Mouse (Mus musculus): ENCODE results near the gene Syt17.
"Not testable (repeated sequence)": the region's sequence is repeated elsewhere in the genome, so short reads cannot be mapped to it uniquely, and the experiment has no call there.

The Syt17 gene

DNA sequence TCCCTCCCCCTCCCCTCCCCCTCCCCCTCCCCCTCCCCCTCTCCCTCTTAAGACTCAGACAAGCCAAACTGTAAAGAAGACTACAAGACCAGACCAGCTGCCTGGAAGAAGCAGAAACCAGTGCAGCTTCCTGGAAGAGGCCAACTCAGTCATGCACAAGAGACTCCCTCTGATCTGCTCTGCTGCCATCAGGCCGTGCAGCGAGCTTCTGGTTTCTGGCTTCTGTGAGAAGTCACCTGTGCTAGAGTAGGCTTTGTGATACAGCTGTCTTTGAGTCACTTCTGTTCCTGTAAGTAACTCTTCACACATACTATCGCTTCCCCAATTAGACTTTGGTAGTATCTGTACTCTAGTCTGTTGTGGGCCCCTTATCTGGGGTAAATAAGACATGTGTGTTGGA is 68.0 kb downstream of the Syt17 start:
- DNase-seq (ENCODE audit: extremely low read depth, low read depth, low spot score): no peak

GRCm38 (mm10) chr7:118376590-118376989 is 71.4 kb downstream of the Syt17 start:
- no peak for DNase-seq (ENCODE audit: extremely low read depth, low read depth, low spot score)

DNA sequence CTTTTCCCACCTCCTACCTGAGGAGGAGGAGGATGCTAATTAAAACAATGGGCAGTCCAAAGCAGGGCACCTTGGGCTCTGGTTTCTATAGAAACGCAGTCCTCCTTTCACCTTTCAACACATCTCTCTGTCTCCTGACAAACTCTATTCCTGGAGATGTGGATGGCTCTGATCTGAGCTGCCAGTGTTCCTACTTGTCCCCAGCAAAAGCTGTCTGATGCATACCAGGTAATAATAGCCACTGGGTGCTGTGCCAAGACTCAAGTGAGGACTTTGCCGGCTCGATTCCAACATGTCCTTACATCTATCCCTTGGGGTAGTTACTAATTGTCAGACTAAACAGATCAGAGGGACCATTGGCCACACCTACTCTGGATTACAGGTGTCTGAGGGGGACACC is 72.7 kb downstream of the Syt17 start:
- no peak for DNase-seq (ENCODE audit: extremely low read depth, low read depth, low spot score)

DNA sequence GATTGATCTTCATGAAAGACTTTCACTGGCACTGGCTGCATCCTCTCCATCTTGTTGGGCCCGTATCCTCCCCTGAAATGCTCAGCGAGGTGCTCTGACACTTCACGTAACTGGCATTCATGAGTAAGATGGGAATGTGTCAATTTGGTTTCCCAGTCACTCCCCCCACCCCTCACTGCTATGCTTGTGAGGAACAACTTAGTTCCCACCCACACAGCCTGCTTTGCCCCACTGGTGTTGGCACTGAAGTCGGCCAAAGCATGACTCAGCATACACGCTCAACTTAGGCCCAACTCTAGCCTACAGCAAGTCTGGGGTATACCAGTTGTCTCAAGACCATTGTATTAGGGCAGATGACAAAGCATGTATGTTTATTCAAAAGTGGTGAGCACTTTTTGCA is 76.7 kb downstream of the Syt17 start:
- DNase-seq (ENCODE audit: extremely low read depth, low read depth, low spot score): no peak

DNA sequence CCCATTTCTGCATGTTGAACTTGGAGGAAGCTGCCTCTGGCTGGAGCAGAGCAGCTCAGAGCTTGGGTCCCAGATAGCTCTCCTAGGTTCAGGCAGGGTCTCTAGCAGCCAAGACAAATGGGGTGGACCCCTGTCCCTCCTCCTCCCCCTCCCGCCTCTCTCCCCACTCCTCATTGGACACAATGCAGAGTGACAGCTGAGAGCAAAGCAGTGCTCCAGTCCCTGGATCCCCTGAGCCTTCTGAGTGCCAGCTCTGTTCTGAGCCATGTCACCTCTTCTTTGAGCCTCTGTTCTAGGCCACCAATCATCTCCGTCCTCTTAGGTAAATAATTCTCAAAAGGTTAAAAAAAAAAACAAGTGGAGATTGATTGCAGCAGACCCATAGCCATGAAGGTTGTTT is 78.3 kb downstream of the Syt17 start:
- no peak for DNase-seq (ENCODE audit: extremely low read depth, low read depth, low spot score)

DNA sequence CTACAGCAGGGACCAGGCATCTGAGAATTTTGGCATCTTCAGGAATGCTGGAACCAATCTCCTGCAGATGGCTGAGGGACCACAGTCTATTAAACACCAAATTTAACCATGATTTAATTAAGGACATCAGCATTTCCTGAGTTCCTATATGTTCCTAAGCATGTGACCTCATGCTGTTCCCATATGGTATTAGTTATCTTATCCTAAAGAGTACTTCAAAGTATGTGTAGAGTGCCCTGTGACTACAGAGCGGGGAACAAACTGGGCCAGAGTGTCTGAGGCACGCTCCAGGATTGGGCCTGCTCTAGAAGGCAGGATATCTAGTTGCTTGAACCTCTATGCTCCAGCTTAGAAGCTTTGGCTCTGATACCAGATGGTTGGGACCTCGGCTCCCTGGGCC is 82.1 kb downstream of the Syt17 start:
- no peak for DNase-seq (ENCODE audit: extremely low read depth, low read depth, low spot score)

DNA sequence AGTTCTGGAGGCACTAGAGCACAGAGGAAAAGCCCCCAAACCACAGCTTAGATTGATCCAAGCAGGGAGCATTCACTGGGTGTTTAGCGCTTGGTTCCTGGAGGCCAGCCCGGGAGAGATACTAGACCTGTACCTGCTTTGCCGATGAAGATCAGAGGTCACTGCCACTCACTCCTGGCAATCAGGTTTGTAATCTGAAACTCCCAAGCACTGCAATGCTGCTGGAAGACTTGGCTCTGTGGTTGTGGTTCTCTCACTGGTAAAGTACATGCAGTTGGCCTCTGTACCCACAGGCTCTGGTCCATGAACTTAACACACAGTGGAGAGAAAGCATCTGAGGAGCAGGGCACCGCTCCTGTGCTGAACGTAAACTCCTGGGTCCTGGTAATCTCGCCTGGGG is 82.8 kb downstream of the Syt17 start:
- no peak for DNase-seq (ENCODE audit: extremely low read depth, low read depth, low spot score)

- DNase-seq (ENCODE audit: extremely low read depth, low read depth, low spot score): no peak
Observed at GRCm38 (mm10) chr7:118364353-118365007, 83.5 kb downstream of the Syt17 start.

DNA sequence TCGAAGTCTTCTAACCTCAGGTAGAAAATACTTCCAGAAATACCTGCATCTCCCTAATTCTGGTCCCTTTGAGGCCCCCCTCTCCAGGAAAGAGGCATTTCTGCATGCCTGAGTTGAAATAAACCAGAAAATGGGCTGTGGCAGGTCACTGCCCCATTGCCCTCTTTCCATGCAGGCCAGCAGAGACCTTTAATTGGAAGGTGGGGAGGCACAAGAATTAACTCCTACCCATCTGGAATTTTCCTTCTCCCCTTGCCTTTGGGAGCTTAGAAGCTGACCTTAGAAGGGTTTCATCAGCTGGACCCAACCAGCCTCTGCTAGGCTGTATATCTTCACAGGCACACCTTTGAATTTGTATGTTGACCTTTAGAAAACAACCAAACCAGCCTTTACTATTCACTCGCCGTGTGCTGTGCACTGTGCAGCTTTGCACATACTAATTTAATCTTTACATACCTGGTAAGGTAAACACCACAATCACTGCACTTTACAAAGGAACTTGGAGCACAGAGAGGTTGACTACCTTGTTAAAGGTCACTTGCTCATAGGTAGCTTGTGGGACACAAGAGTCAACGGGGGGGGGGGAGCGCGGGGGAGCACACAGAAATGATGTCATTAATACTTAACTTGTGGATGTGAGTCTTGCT is 84.3 kb downstream of the Syt17 start:
- DNase-seq (ENCODE audit: extremely low read depth, low read depth, low spot score): no peak

GRCm38 (mm10) chr7:118362931-118363330 is 85.1 kb downstream of the Syt17 start:
- no peak for DNase-seq (ENCODE audit: extremely low read depth, low read depth, low spot score)

DNA sequence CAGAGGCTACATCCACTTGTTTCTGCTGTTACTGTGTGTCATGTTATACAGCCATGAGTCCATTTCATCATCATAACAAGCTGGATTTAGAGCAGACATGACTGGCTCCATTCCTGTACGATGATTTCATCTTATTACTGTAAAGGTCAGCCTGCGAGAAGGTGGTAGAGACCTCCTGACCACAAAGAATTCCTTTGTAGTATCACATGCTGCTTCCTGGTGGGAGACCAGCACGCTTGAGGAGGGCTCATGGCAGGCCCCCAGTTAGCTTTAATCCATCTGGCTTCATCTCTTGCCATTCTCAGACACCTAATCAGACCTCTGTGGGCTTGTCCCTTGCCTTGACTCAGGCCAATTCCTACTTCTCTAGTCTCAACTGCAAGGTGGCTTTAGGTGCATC is 85.8 kb downstream of the Syt17 start:
- no peak for DNase-seq (ENCODE audit: extremely low read depth, low read depth, low spot score)

DNA sequence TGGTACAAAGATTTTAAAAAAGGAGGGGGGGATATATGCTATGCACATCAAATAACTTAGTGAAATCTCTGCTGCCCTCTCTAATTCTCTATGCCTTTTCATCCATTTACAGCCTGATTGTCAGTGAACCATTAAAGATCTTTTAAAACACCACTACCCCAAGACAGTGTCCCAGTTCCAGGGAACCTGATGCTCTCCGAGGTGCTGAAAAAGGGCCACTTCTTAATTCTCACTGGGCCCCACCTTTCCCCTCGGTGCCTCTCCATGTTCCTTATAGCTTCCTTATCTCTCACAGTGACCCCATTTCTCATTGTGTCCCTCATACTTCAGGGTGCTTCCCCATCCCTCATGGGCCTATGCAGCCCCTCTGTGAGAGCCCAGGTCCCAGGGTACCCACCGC is 89.0 kb downstream of the Syt17 start:
- DNase-seq (ENCODE audit: extremely low read depth, low read depth, low spot score): no peak

DNA sequence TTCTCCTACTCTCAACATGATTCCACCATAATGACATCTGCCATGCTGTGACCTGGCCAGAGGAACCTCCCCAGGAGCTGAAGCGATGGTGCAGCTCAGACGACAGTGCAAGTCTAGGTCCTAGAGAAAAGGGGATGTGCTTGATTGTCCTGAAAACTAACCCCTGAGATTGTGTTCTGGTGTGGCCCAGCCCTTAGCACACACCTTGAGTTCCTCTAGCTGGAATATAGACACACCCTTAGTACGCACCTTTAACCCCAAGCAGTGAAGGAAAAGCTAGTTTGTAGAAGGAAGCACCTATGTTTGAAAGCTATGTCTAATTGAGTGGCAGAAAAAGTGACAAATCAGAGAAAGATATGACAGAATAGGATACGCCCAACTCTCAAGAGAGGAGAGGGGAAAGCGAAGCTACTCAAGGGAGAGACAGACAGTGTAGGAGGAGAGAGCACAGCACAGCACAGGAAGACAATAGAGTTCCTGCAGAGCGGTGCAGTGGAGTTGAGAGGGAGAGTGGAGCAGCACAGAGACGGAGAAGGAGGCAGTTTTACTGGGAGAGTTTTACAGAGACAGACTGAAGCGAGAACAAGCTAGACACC is 91.5 kb downstream of the Syt17 start:
- DNase-seq (ENCODE audit: extremely low read depth, low read depth, low spot score): not testable (repeated sequence)

GRCm38 (mm10) chr7:118350840-118351239 is 97.2 kb downstream of the Syt17 start:
- no peak for DNase-seq (ENCODE audit: extremely low read depth, low read depth, low spot score)

DNA sequence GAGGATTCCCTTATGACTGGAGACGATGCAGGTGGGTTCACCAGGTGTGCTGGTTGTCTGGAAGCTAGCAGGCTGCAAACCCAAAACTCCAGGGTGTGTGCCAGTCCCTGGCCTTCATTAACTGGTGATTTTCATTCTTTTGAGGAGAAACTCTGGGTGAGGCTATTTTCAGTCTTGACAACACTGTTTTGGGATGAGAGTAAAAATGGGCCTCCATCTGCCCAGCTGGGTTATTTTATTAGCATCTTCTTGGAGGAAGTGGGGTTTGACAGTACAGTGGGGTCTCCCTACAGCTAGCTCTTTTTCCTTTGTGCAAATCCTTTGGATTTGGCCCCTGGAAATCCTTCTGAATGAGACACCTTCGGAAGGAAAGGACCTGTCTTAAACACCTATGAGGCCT is 101.1 kb downstream of the Syt17 start:
- no peak for DNase-seq (ENCODE audit: extremely low read depth, low read depth, low spot score)

GRCm38 (mm10) chr7:118346432-118346831 is 101.6 kb downstream of the Syt17 start:
- no peak for DNase-seq (ENCODE audit: extremely low read depth, low read depth, low spot score)

DNA sequence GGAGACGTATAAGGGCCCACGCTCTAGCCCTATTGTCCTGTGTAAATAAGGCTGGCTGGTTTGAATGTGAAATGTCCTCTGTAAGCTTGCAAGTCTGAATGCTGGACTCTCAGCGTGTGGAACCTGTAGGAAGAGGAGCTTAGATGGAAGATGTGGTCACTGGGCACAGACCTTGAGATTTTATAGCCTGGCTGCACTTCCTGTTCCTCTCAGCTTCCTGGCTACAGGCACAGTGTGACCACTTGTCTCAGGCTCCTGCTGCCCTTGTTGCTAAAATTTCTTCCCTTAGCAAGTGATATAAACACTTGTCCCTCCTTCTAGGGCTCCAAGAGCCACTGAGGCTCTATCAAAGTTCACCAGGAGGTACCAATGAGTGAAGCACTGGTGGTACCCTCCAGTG is 102.6 kb downstream of the Syt17 start:
- DNase-seq (ENCODE audit: extremely low read depth, low read depth, low spot score): no peak

DNA sequence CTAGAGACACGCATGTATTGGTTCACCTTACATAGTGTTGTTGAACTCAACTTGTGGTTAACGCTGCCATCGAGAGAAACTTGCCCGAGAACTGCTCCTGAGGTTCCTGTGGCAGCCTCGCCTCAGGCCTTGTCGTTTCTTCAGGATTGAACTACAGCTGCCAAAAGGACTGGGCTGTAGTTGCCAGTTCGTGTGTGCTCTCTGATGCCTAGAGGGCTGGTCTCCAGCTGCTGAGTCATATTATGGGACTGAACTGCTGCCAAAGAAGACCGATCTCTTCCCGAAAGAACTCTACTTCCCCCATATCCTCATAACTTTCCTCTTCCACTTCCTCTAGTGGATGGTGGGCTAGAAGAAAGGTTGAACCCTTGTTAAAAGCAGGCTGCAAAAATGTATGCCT is 103.3 kb downstream of the Syt17 start:
- no peak for DNase-seq (ENCODE audit: extremely low read depth, low read depth, low spot score)
